Mouse (Mus musculus) MEL (cell line): Measurements from ENCODE around the gene Zfp433.

Experiments used
- BHLHE40 ChIP-seq: IDR thresholded peaks from 2 replicates; pipeline ENCODE4 v1.6.1; 2012; ENCODE audit warnings: low read depth, mild to moderate bottlenecking, inconsistent platforms, low read length, improper control_type of control experiment, borderline replicate concordance
- CTCF ChIP-seq, 3 experiments: IDR thresholded peaks in 2 of 3; conservative IDR thresholded peaks in 1 of 3; 2 replicates each; pipeline ENCODE4 v1.5.1; 2011 to 2012; ENCODE audit warnings: low read length in 3 of 3, low read depth in 2 of 3, mild to moderate bottlenecking in 2 of 3, improper control_type of control experiment in 1 of 3, inconsistent platforms in 1 of 3, mixed read lengths in 1 of 3, moderate library complexity in 1 of 3; ENCODE audit not compliant: control insufficient read depth in 1 of 3, insufficient read depth in 1 of 3, poor library complexity in 1 of 3, severe bottlenecking in 1 of 3
- EP300 ChIP-seq, 2 experiments: IDR thresholded peaks; 2 replicates each; pipeline ENCODE4 v1.6.1; 2011; ENCODE audit warnings: improper control_type of control experiment in 2 of 2, low read length in 2 of 2, low read depth in 1 of 2, mild to moderate bottlenecking in 1 of 2
- ETS1 ChIP-seq: IDR thresholded peaks from 2 replicates; pipeline ENCODE4 v1.6.1; 2012; ENCODE audit warnings: low read depth, mild to moderate bottlenecking, inconsistent platforms, low read length, improper control_type of control experiment, moderate library complexity
- GABPA ChIP-seq: IDR thresholded peaks from 2 replicates; pipeline ENCODE4 v1.6.1; 2012; ENCODE audit warnings: low read depth, mild to moderate bottlenecking, inconsistent platforms, low read length, improper control_type of control experiment, moderate library complexity
- HCFC1 ChIP-seq: IDR thresholded peaks from 2 replicates; pipeline ENCODE4 v1.6.1; 2012; ENCODE audit warnings: low read depth, mild to moderate bottlenecking, inconsistent platforms, low read length, improper control_type of control experiment, moderate library complexity
- MAFK ChIP-seq: IDR thresholded peaks from 2 replicates; pipeline ENCODE4 v1.6.1; 2011; ENCODE audit warnings: low read depth, mild to moderate bottlenecking, low read length, improper control_type of control experiment, borderline replicate concordance
- MAZ ChIP-seq: IDR thresholded peaks from 2 replicates; pipeline ENCODE4 v1.6.1; 2012; ENCODE audit warnings: low read depth, mild to moderate bottlenecking, inconsistent platforms, low read length, improper control_type of control experiment
- NRF1 ChIP-seq: IDR thresholded peaks from 2 replicates; pipeline ENCODE4 v1.6.1; 2014; ENCODE audit warnings: low read depth, mild to moderate bottlenecking, inconsistent platforms, low read length, improper control_type of control experiment, moderate library complexity; ENCODE audit not compliant: poor library complexity, insufficient read depth, severe bottlenecking
- POLR2A ChIP-seq, 2 experiments: IDR thresholded peaks; 2 replicates each; pipeline ENCODE4 v1.6.1; 2011 to 2012; ENCODE audit warnings: low read length in 2 of 2, mild to moderate bottlenecking in 2 of 2, control low read depth in 1 of 2, improper control_type of control experiment in 1 of 2, low read depth in 1 of 2, moderate library complexity in 1 of 2; ENCODE audit not compliant: control insufficient read depth in 1 of 2, insufficient read depth in 1 of 2, poor library complexity in 1 of 2
- TBP ChIP-seq: IDR thresholded peaks from 2 replicates; pipeline ENCODE4 v1.8.0; 2011; ENCODE audit warnings: low read depth, low read length, improper control_type of control experiment
- USF2 ChIP-seq, 2 experiments: IDR thresholded peaks; 2 replicates each; pipeline ENCODE4 v1.6.1; 2011 to 2012; ENCODE audit warnings: improper control_type of control experiment in 2 of 2, low read length in 2 of 2, borderline replicate concordance in 1 of 2, inconsistent platforms in 1 of 2, low read depth in 1 of 2, mild to moderate bottlenecking in 1 of 2; ENCODE audit not compliant: insufficient read depth in 1 of 2
- ZMIZ1 ChIP-seq: IDR thresholded peaks from 2 replicates; pipeline ENCODE4 v1.6.1; 2012; ENCODE audit warnings: low read depth, mild to moderate bottlenecking, inconsistent platforms, low read length, improper control_type of control experiment, moderate library complexity

DNA sequence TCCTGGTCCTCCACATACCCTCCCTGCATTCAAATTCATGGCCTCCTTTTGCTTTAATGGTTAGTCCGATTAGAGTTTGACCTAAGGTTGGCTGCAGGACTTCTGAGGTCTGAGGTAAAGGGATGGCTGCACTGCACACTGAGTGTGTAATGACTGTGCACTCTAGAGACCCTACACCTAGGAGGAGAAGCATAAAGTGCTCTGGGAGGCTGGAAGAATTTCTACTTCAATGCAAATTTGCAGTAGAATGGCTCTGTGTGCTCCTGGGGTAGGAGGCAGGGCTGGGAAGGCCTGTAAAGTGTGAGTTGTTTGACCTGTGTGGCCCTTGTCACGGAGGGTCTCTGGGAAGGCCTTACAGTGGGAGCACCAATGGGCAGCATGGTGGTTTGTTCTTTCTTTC, 48.5 kb upstream of the Zfp433 start:
- TF ChIP-seq ETS1 (no peak), CTCF (IDR thresholded peaks at IDR 0.05 in 2 of 3, conservative IDR thresholded peaks at IDR 0.05 in 1 of 3; ENCODE audit: control insufficient read depth in 1 of 3, insufficient read depth in 1 of 3, low read depth in 2 of 3, low read length in 3 of 3, poor library complexity in 1 of 3, severe bottlenecking in 1 of 3) (no peak), GABPA (no peak), EP300 (IDR thresholded peaks at IDR 0.05; ENCODE audit: low read depth in 1 of 2, low read length in 2 of 2) (no peak), MAFK (no peak), HCFC1 (no peak), NRF1 (no peak), BHLHE40 (no peak), TBP (no peak), USF2 (IDR thresholded peaks at IDR 0.05; ENCODE audit: borderline replicate concordance in 1 of 2, insufficient read depth in 1 of 2, low read depth in 1 of 2, low read length in 2 of 2) (no peak), MAZ (no peak), ZMIZ1 (no peak), POLR2A (IDR thresholded peaks at IDR 0.05; ENCODE audit: control insufficient read depth in 1 of 2, insufficient read depth in 1 of 2, low read depth in 1 of 2, low read length in 2 of 2, poor library complexity in 1 of 2) (no peak)
